In genomic region chr11:9839636-9840035, GRCm38 (mm10) we compare ENCODE assay signal across 20 mouse cellular contexts.
DNase-seq lines count a peak whose midpoint lies in the region; ATAC-seq lines count a peak whose summit lies in the region.
"Had no signal": no experiment of that assay in that cellular context is flagged by ENCODE, and none has a peak within 500 bp of the region (broad histone marks: within the 10 kb centered on the region; RNA-seq: fewer than 3 reads in every experiment).

No protein-coding gene starts in this region.

- H3K36me3 ChIP-seq in hindbrain, embryonic 16.5 days (ENCODE audit: control insufficient read depth, insufficient read depth, low read length), result no peaks in the 10 kb centered on the region
- H3K36me3 ChIP-seq in hindbrain, embryonic 10.5 days, result no peaks in the 10 kb centered on the region
- H3K36me3 ChIP-seq: embryonic facial prominence, embryonic 10.5 days; limb, embryonic 12.5 days; liver, embryonic 13.5 days; neural tube, embryonic 12.5 days had no signal

- no peak for ATAC-seq in cerebellum, adult (ENCODE audit: insufficient number of reproducible peaks, low FRiP score, low TSS enrichment)
- ATAC-seq in hindbrain, embryonic 16.5 days, result peak; percentile 83
- ATAC-seq: inflammation-experienced regulatory T-cells, adult 6 months; Patski had no signal

- DNase-seq in cerebellum, postnatal 10 days, result peak; percentile 93 to 96
- no peak for DNase-seq in hindbrain, embryonic 10.5 days (ENCODE audit: low spot score)
- peak; percentile 52 for DNase-seq in Muller cell, postnatal 12 days (ENCODE audit: inconsistent ontology term)
- DNase-seq in cerebellum, postnatal 25 days, result peak; percentile 57 to 73
- no peak for DNase-seq in layer of hippocampus, adult 11-12 months (ENCODE audit: low spot score)
- DNase-seq: adrenal gland, postnatal 36 days; kidney, adult 2 months; liver, embryonic 13.5 days; lung, adult 2 months; lung, postnatal 14 days; right cerebral cortex, postnatal 14 days had no signal

- no peaks in the 10 kb centered on the region for H3K9me3 ChIP-seq in hindbrain, embryonic 16.5 days (ENCODE audit: control insufficient read depth, low read length)
- no peaks in the 10 kb centered on the region for H3K9me3 ChIP-seq in hindbrain, embryonic 10.5 days
- H3K9me3 ChIP-seq: embryonic facial prominence, embryonic 10.5 days; limb, embryonic 12.5 days; liver, embryonic 13.5 days; neural tube, embryonic 12.5 days had no signal

- no peak overlapping the region for H3K4me3 ChIP-seq in hindbrain, embryonic 16.5 days (ENCODE audit: low read length)
- no peak overlapping the region for H3K4me3 ChIP-seq in hindbrain, embryonic 10.5 days
- H3K4me3 ChIP-seq: embryonic facial prominence, embryonic 10.5 days; limb, embryonic 12.5 days; liver, embryonic 13.5 days; neural tube, embryonic 12.5 days had no signal

- no peaks in the 10 kb centered on the region for H3K27me3 ChIP-seq in hindbrain, embryonic 16.5 days (replicated peaks; ENCODE audit: control insufficient read depth, insufficient read depth, low read length)
- no peaks in the 10 kb centered on the region for H3K27me3 ChIP-seq in hindbrain, embryonic 10.5 days (ENCODE audit: insufficient read depth, poor library complexity, severe bottlenecking)
- H3K27me3 ChIP-seq: limb, embryonic 12.5 days; liver, embryonic 13.5 days; neural tube, embryonic 12.5 days had no signal

- H3K4me1 ChIP-seq in hindbrain, embryonic 16.5 days (ENCODE audit: control insufficient read depth, insufficient read depth, low read depth, low read length), result no peaks in the 10 kb centered on the region
- no peaks in the 10 kb centered on the region for H3K4me1 ChIP-seq in hindbrain, embryonic 10.5 days (replicated peaks)
- H3K4me1 ChIP-seq: embryonic facial prominence, embryonic 10.5 days; limb, embryonic 12.5 days; liver, embryonic 13.5 days; neural tube, embryonic 12.5 days had no signal

- H3K9ac ChIP-seq in hindbrain, embryonic 16.5 days (ENCODE audit: low read depth, low read length), result no peak overlapping the region
- H3K9ac ChIP-seq: limb, embryonic 12.5 days; liver, embryonic 13.5 days; neural tube, embryonic 12.5 days had no signal

- no peak overlapping the region for H3K4me2 ChIP-seq in hindbrain, embryonic 16.5 days (ENCODE audit: low read length)
- H3K4me2 ChIP-seq: limb, embryonic 12.5 days; liver, embryonic 13.5 days; midbrain, embryonic 11.5 days; neural tube, embryonic 12.5 days had no signal

- no peak overlapping the region for H3K27ac ChIP-seq in hindbrain, embryonic 16.5 days (ENCODE audit: low read depth, low read length)
- no peak overlapping the region for H3K27ac ChIP-seq in hindbrain, embryonic 10.5 days
- H3K27ac ChIP-seq: embryonic facial prominence, embryonic 10.5 days; kidney, postnatal 0 days; limb, embryonic 12.5 days; liver, embryonic 13.5 days; neural tube, embryonic 12.5 days had no signal

Comparison
In these comparisons a context has a peak if more than half of its experiments do, and no peak if none do; other contexts are left out.
1. DNase-seq: peak in cerebellum, postnatal 10 days (2 of 2), Muller cell, postnatal 12 days (single experiment) and cerebellum, postnatal 25 days (2 of 2); none in hindbrain, embryonic 10.5 days (single experiment) and layer of hippocampus, adult 11-12 months (single experiment).